In genomic region chr4:135313761-135314241, GRCm38 (mm10) we compare ENCODE assay signal across 8 mouse cellular contexts. TPM values are rescaled to one million over a fixed set of nuclear protein-coding genes. Genes with fewer than 3 reads are reported as not detected.
DNase-seq lines count a peak whose midpoint lies in the region; ATAC-seq and TF ChIP-seq lines count a peak whose summit lies in the region.

No protein-coding gene starts in this region.

- no peak for TF ChIP-seq EP300 in heart, adult 2 months (IDR thresholded peaks at IDR 0.05; ENCODE audit: insufficient read depth, low read depth, low read length)

- 60% methylated on average over 9 of the region's 9 CpGs for WGBS in kidney, embryonic 16.5 days
- WGBS in heart, adult 2 months: 8% methylated on average over 9 of the region's 9 CpGs
- WGBS in liver, embryonic 13.5 days (ENCODE audit: insufficient replicate concordance): 16% methylated on average over 9 of the region's 9 CpGs
- 85% methylated on average over 9 of the region's 9 CpGs for WGBS in forebrain, embryonic 11.5 days

- no peak for TF ChIP-seq POLR2A in heart, adult 2 months (IDR thresholded peaks at IDR 0.05; ENCODE audit: insufficient read depth, low read depth, low read length)

- intact Hi-C loops in heart, adult 2 months (cut with DNase I): loop anchor here (2.0 kb wide), 1 partner anchor 41 kb away; the partner anchor contains the start of gene Clic4

- H3K27ac ChIP-seq in kidney, embryonic 16.5 days (ENCODE audit: low read length): peak overlapping the region; percentile 85; the same call in 1 of the 2 replicates
- H3K27ac ChIP-seq in heart, adult 2 months: peak overlapping the region; percentile 88
- peak overlapping the region; percentile 96 for H3K27ac ChIP-seq in liver, embryonic 13.5 days
- H3K27ac ChIP-seq in forebrain, embryonic 11.5 days (ENCODE audit: low read depth, low read length): no peak overlapping the region

- H3K27me3 ChIP-seq in kidney, embryonic 16.5 days (ENCODE audit: insufficient read depth, low read length): no peaks in the 10 kb centered on the region
- H3K27me3 ChIP-seq in heart, adult 2 months (ENCODE audit: control insufficient read depth, insufficient read depth, low read length): no peaks in the 10 kb centered on the region
- H3K27me3 ChIP-seq in liver, embryonic 13.5 days: no peaks in the 10 kb centered on the region
- H3K27me3 ChIP-seq in forebrain, embryonic 11.5 days (ENCODE audit: control insufficient read depth, insufficient read depth, low read length): no peaks in the 10 kb centered on the region

- H3K4me3 ChIP-seq in kidney, embryonic 16.5 days (ENCODE audit: low read length): no peak overlapping the region
- peak overlapping the region; percentile 21 for H3K4me3 ChIP-seq in heart, adult 2 months
- peak overlapping the region; percentile 44 for H3K4me3 ChIP-seq in liver, embryonic 13.5 days (replicated peaks)
- H3K4me3 ChIP-seq in forebrain, embryonic 11.5 days (ENCODE audit: low read depth, low read length): no peak overlapping the region

- DNase-seq in kidney, postnatal 14 days: no peak
- DNase-seq in heart, adult 2 months: peak; percentile 60 to 69
- no peak for DNase-seq in liver, embryonic 13.5 days
- DNase-seq in spleen, adult 12 weeks (ENCODE audit: low spot score): peak; percentile 51
- DNase-seq in forebrain, embryonic 11.5 days (ENCODE audit: low spot score): no peak
- no peak for DNase-seq in urinary bladder, postnatal 25 days (ENCODE audit: low spot score)
- DNase-seq in embryo, embryonic 10 days (ENCODE audit: low spot score): no peak

- 0 out of 2 replicates have a peak overlapping the region, but pooled peaks have one; percentile 12 for H3K9ac ChIP-seq in kidney, embryonic 16.5 days (replicated peaks; ENCODE audit: low read length)
- H3K9ac ChIP-seq in heart, adult 2 months (ENCODE audit: low read depth, low read length): peak overlapping the region; percentile 49
- peak overlapping the region; percentile 70 for H3K9ac ChIP-seq in liver, embryonic 13.5 days
- H3K9ac ChIP-seq in forebrain, embryonic 11.5 days (ENCODE audit: low read length): no peak overlapping the region

- ATAC-seq in kidney, embryonic 16.5 days (ENCODE audit: low FRiP score, low TSS enrichment): no peak
- ATAC-seq in liver, embryonic 13.5 days (ENCODE audit: low read depth): peak; percentile 10
- ATAC-seq in forebrain, embryonic 11.5 days (replicated peaks; ENCODE audit: low FRiP score): no peak

- no peaks in the 10 kb centered on the region for H3K79me2 ChIP-seq in heart, adult 2 months (replicated peaks; ENCODE audit: control insufficient read depth, insufficient read depth, low read length)

- peaks cover 7% of the 10 kb centered on the region; the same call in 1 of the 2 replicates for H3K9me3 ChIP-seq in kidney, embryonic 16.5 days (ENCODE audit: low read length)
- H3K9me3 ChIP-seq in liver, embryonic 13.5 days (replicated peaks): peaks cover 9% of the 10 kb centered on the region
- H3K9me3 ChIP-seq in forebrain, embryonic 11.5 days (ENCODE audit: control insufficient read depth, low read length): no peaks in the 10 kb centered on the region

- no peak for TF ChIP-seq CTCF in heart, adult 2 months (IDR thresholded peaks at IDR 0.05)

- H3K36me3 ChIP-seq in kidney, embryonic 16.5 days (ENCODE audit: insufficient read depth, low read length): peaks cover 29% of the 10 kb centered on the region
- no peaks in the 10 kb centered on the region for H3K36me3 ChIP-seq in heart, adult 2 months (ENCODE audit: control insufficient read depth, insufficient read depth, low read length)
- H3K36me3 ChIP-seq in liver, embryonic 13.5 days: peaks cover 39% of the 10 kb centered on the region
- H3K36me3 ChIP-seq in forebrain, embryonic 11.5 days (ENCODE audit: control insufficient read depth, insufficient read depth, low read length): peaks cover 13% of the 10 kb centered on the region

- H3K4me2 ChIP-seq in kidney, embryonic 16.5 days (replicated peaks; ENCODE audit: low read depth, low read length): peak overlapping the region; percentile 19; the same call in 1 of the 2 replicates
- H3K4me2 ChIP-seq in liver, embryonic 13.5 days: peak overlapping the region; percentile 76
- no peak overlapping the region for H3K4me2 ChIP-seq in forebrain, embryonic 11.5 days (ENCODE audit: low read depth, low read length, severe bottlenecking)

- peaks cover 36% of the 10 kb centered on the region for H3K4me1 ChIP-seq in kidney, embryonic 16.5 days (ENCODE audit: insufficient read depth, low read length)
- H3K4me1 ChIP-seq in heart, adult 2 months (ENCODE audit: control insufficient read depth, insufficient read depth, low read length): peaks cover 22% of the 10 kb centered on the region
- peaks cover 69% of the 10 kb centered on the region for H3K4me1 ChIP-seq in liver, embryonic 13.5 days (replicated peaks)
- 0 out of 2 replicates have a peak, but pooled peaks cover 2% of the 10 kb centered on the region for H3K4me1 ChIP-seq in forebrain, embryonic 11.5 days (replicated peaks; ENCODE audit: control insufficient read depth, insufficient read depth, low read length)

RNA-seq across cellular contexts. Expression of gene Srrm1, which starts 39.3 kb away (rescaled TPM):
- polyA plus RNA-seq in kidney, embryonic 16.5 days (2015; fragmentation: Nextera tagmentation; extraction: Ambion mirVana): 180 and 233 TPM in 2 replicates
- 10 to 100 TPM; 53.8 to 58.2 TPM for total RNA-seq in heart, adult 2 months (2021)
- polyA plus RNA-seq in heart, adult 2 months (2012; rRNA removed): 25.0 and 35.0 TPM in 2 replicates
- polyA plus RNA-seq in liver, embryonic 13.5 days (2015; fragmentation: Nextera tagmentation; extraction: Ambion mirVana): 159 and 203 TPM in 2 replicates
- 212 and 241 TPM in 2 replicates for polyA plus RNA-seq in forebrain, embryonic 11.5 days (2014; fragmentation: Nextera tagmentation; extraction: Ambion mirVana)

RNA-seq across cellular contexts. Expression of gene Clic4, which starts 41.2 kb away (rescaled TPM):
- 209 and 228 TPM in 2 replicates for polyA plus RNA-seq in kidney, embryonic 16.5 days (2015; fragmentation: Nextera tagmentation; extraction: Ambion mirVana)
- 100 to 1,000 TPM; 248 to 249 TPM for total RNA-seq in heart, adult 2 months (2021)
- polyA plus RNA-seq in heart, adult 2 months (2012; rRNA removed): 148 and 227 TPM in 2 replicates
- polyA plus RNA-seq in liver, embryonic 13.5 days (2015; fragmentation: Nextera tagmentation; extraction: Ambion mirVana): 109 and 131 TPM in 2 replicates
- polyA plus RNA-seq in forebrain, embryonic 11.5 days (2014; fragmentation: Nextera tagmentation; extraction: Ambion mirVana): 194 and 195 TPM in 2 replicates

Comparison
In these comparisons a context has a peak if more than half of its experiments do, and no peak if none do; other contexts are left out.
1. H3K4me3 ChIP-seq: peak in heart, adult 2 months (single experiment) and liver, embryonic 13.5 days (single experiment); none in kidney, embryonic 16.5 days (single experiment) and forebrain, embryonic 11.5 days (single experiment).
2. DNase-seq: peak in heart, adult 2 months (2 of 2) and spleen, adult 12 weeks (single experiment); none in kidney, postnatal 14 days (single experiment), liver, embryonic 13.5 days (single experiment), forebrain, embryonic 11.5 days (single experiment), urinary bladder, postnatal 25 days (single experiment) and embryo, embryonic 10 days (single experiment).